Mouse (Mus musculus) intestine, embryonic 15.5 days (tissue): ENCODE results near the gene Ip6k3. TPM values are rescaled to one million over a fixed set of nuclear protein-coding genes. Genes with fewer than 3 reads are reported as not detected.

Experiments used
- ATAC-seq: fragments of 200-750 bp; cut with Nextera tagmentation; 2 replicates; pipeline ENCODE4 v1.8.0; 2017; ENCODE audit warnings: moderate TSS enrichment, moderate library complexity
- H3K27ac ChIP-seq: fragments of 300-500 bp; sonication (generic); 2 replicates; pipeline ENCODE4 v1.5.1; 2015; ENCODE audit warnings: mild to moderate bottlenecking, inconsistent platforms
- H3K27me3 ChIP-seq: fragments of 300-500 bp; sonication (generic); replicated peaks from 2 replicates; pipeline ENCODE4 v1.6.1; 2015; ENCODE audit warnings: inconsistent platforms
- H3K36me3 ChIP-seq: fragments of 300-500 bp; sonication (generic); 2 replicates; pipeline ENCODE4 v1.6.1; 2015; ENCODE audit warnings: inconsistent platforms
- H3K4me1 ChIP-seq: fragments of 300-500 bp; sonication (generic); replicated peaks from 2 replicates; pipeline ENCODE4 v1.6.1; 2015; ENCODE audit warnings: inconsistent platforms
- H3K4me2 ChIP-seq: fragments of 300-500 bp; sonication (generic); replicated peaks from 2 replicates; pipeline ENCODE4 v1.6.1; 2015; ENCODE audit warnings: mild to moderate bottlenecking, inconsistent platforms
- H3K4me3 ChIP-seq: fragments of 300-500 bp; sonication (generic); replicated peaks from 2 replicates; pipeline ENCODE4 v1.5.1; 2015; ENCODE audit warnings: inconsistent platforms
- H3K9ac ChIP-seq: fragments of 300-500 bp; sonication (generic); 2 replicates; pipeline ENCODE4 v1.6.1; 2015; ENCODE audit warnings: inconsistent platforms
- H3K9me3 ChIP-seq: fragments of 300-500 bp; sonication (generic); 2 replicates; pipeline ENCODE4 v1.6.1; 2016; ENCODE audit warnings: inconsistent platforms
- WGBS: fragments of 180-500 bp; shearing (Covaris S2); methylation state at CpG from one replicate; pipeline ENCODE4 v1.1.7; 2015; 5-methylcytosine and 5-hydroxymethylcytosine counted together
- polyA plus RNA-seq: library from polyadenylated mRNA; unstranded; fragments of >200 nt; fragmentation: Nextera tagmentation; extraction: Ambion mirVana; gene quantifications from 2 replicates; pipeline ENCODE4 v1.2.1, GENCODE M21; 2015

Gene Ip6k3
- 0.06 and 0.14 TPM in 2 replicates for polyA plus RNA-seq

- no peak within 1 kb of the TSS for H3K9ac ChIP-seq
- H3K4me1 ChIP-seq = peaks cover 4% of the 10 kb centered on the region; the same call in 1 of the 2 replicates
- no peaks in the 10 kb centered on the region for H3K27me3 ChIP-seq
- H3K9me3 ChIP-seq = no peaks in the 10 kb centered on the region
- WGBS = 48% methylated on average over 4 of the region's 4 CpGs
- ATAC-seq = no peak
- no peak within 1 kb of the TSS for H3K4me2 ChIP-seq
- H3K4me3 ChIP-seq = no peak within 1 kb of the TSS
- no peak within 1 kb of the TSS for H3K27ac ChIP-seq
- no peaks in the 10 kb centered on the region for H3K36me3 ChIP-seq
Observed at GRCm38 (mm10) chr17:27167545-27167944, at the start of gene Ip6k3. Gene Ip6k3, minus strand, starts transcription at chr17:27167795.

- H3K4me3 ChIP-seq = no peak overlapping the region
Observed at GRCm38 (mm10) chr17:27212768-27213525, 45.4 kb upstream of the Ip6k3 start.

GRCm38 (mm10) chr17:27212006-27212405 is 44.4 kb upstream of the Ip6k3 start:
- 34% methylated on average over 6 of the region's 6 CpGs for WGBS

More at GRCm38 (mm10) chr17:27212768-27213525, 45.4 kb upstream of the Ip6k3 start:
- Histone ChIP-seq H3K9me3 (no peaks in the 10 kb centered on the region), H3K27ac (no peak overlapping the region), H3K36me3 (no peaks in the 10 kb centered on the region), H3K27me3 (no peaks in the 10 kb centered on the region), H3K9ac (no peak overlapping the region), H3K4me1 (no peaks in the 10 kb centered on the region; the same call in 1 of the 2 replicates), H3K4me2 (peak overlapping the region; percentile 25)
- WGBS = 11% methylated on average over 11 of the region's 11 CpGs
- ATAC-seq = peak; percentile 82; the same call in 1 of the 2 replicates

GRCm38 (mm10) chr17:27207113-27207707 is 39.6 kb upstream of the Ip6k3 start:
- Histone ChIP-seq H3K4me2 (no peak overlapping the region), H3K36me3 (no peaks in the 10 kb centered on the region), H3K27me3 (no peaks in the 10 kb centered on the region), H3K4me1 (peaks cover 12% of the 10 kb centered on the region), H3K4me3 (no peak overlapping the region), H3K9me3 (no peaks in the 10 kb centered on the region), H3K27ac (no peak overlapping the region), H3K9ac (no peak overlapping the region)
- 16% methylated on average over 11 of the region's 11 CpGs for WGBS
- ATAC-seq = peak; percentile 11; the same call in 1 of the 2 replicates

More at GRCm38 (mm10) chr17:27212006-27212405, 44.4 kb upstream of the Ip6k3 start:
- Histone ChIP-seq H3K9ac (no peak overlapping the region), H3K27me3 (no peaks in the 10 kb centered on the region), H3K4me3 (no peak overlapping the region), H3K36me3 (no peaks in the 10 kb centered on the region), H3K27ac (no peak overlapping the region), H3K9me3 (no peaks in the 10 kb centered on the region), H3K4me1 (peaks cover 4% of the 10 kb centered on the region), H3K4me2 (0 out of 2 replicates have a peak overlapping the region, but pooled peaks have one; percentile 25)
- peak; percentile 26; the same call in 1 of the 2 replicates for ATAC-seq

- Histone ChIP-seq H3K4me1 (peaks cover 25% of the 10 kb centered on the region), H3K4me2 (peak within 1 kb of the TSS; percentile 89), H3K36me3 (peaks cover 12% of the 10 kb centered on the region; the same call in 1 of the 2 replicates), H3K9me3 (no peaks in the 10 kb centered on the region), H3K9ac (peak within 1 kb of the TSS; percentile 98), H3K27me3 (no peaks in the 10 kb centered on the region), H3K27ac (peak within 1 kb of the TSS; percentile 95), H3K4me3 (peak within 1 kb of the TSS; percentile 98)
- 4% methylated on average over 68 of the region's 97 CpGs for WGBS
- peak; percentile 95 for ATAC-seq
Observed at GRCm38 (mm10) chr17:27204075-27204909, 36.7 kb upstream of the Ip6k3 start, which contains the start of gene Lemd2. Gene Lemd2, minus strand, starts transcription at chr17:27204469.

- H3K27me3 ChIP-seq = no peaks in the 10 kb centered on the region
- H3K4me3 ChIP-seq = peak overlapping the region; percentile 98
- ATAC-seq = peak; percentile 62
- H3K9ac ChIP-seq = peak overlapping the region; percentile 98
- H3K9me3 ChIP-seq = no peaks in the 10 kb centered on the region
- peak overlapping the region; percentile 95 for H3K27ac ChIP-seq
- peaks cover 18% of the 10 kb centered on the region for H3K36me3 ChIP-seq
- peaks cover 25% of the 10 kb centered on the region for H3K4me1 ChIP-seq
- H3K4me2 ChIP-seq = peak overlapping the region; percentile 89
- under 1% methylated on average over 72 of the region's 74 CpGs for WGBS
Observed at GRCm38 (mm10) chr17:27203358-27204074, 35.9 kb upstream of the Ip6k3 start.

GRCm38 (mm10) chr17:27202919-27203357 is 35.3 kb upstream of the Ip6k3 start:
- WGBS = 36% methylated on average over 14 of the region's 14 CpGs
- peaks cover 25% of the 10 kb centered on the region for H3K4me1 ChIP-seq
- no peak for ATAC-seq
- no peak overlapping the region; the same call in 1 of the 2 replicates for H3K27ac ChIP-seq
- peak overlapping the region; percentile 89 for H3K4me2 ChIP-seq
- peaks cover 22% of the 10 kb centered on the region for H3K36me3 ChIP-seq
- peak overlapping the region; percentile 98 for H3K9ac ChIP-seq
- peak overlapping the region; percentile 98 for H3K4me3 ChIP-seq
- H3K27me3 ChIP-seq = no peaks in the 10 kb centered on the region
- H3K9me3 ChIP-seq = no peaks in the 10 kb centered on the region

GRCm38 (mm10) chr17:27201981-27202380 is 34.4 kb upstream of the Ip6k3 start:
- H3K36me3 ChIP-seq = peaks cover 32% of the 10 kb centered on the region

GRCm38 (mm10) chr17:27200801-27201200 is 33.2 kb upstream of the Ip6k3 start:
- 31% methylated on average over 11 of the region's 11 CpGs for WGBS
- peaks cover 42% of the 10 kb centered on the region for H3K36me3 ChIP-seq
- H3K4me2 ChIP-seq = no peak overlapping the region
- H3K27me3 ChIP-seq = no peaks in the 10 kb centered on the region
- H3K9ac ChIP-seq = no peak overlapping the region
- peaks cover 18% of the 10 kb centered on the region for H3K4me1 ChIP-seq
- no peak overlapping the region for H3K27ac ChIP-seq
- ATAC-seq = no peak
- no peak overlapping the region for H3K4me3 ChIP-seq
- H3K9me3 ChIP-seq = no peaks in the 10 kb centered on the region

More at GRCm38 (mm10) chr17:27201981-27202380, 34.4 kb upstream of the Ip6k3 start:
- 91% methylated on average over 2 of the region's 2 CpGs for WGBS
- ATAC-seq = no peak
- H3K4me1 ChIP-seq = peaks cover 21% of the 10 kb centered on the region
- no peak overlapping the region for H3K9ac ChIP-seq
- no peak overlapping the region for H3K27ac ChIP-seq
- no peak overlapping the region for H3K4me3 ChIP-seq
- H3K4me2 ChIP-seq = no peak overlapping the region
- no peaks in the 10 kb centered on the region for H3K9me3 ChIP-seq
- H3K27me3 ChIP-seq = no peaks in the 10 kb centered on the region

- ATAC-seq = no peak
- no peak overlapping the region for H3K4me3 ChIP-seq
- H3K27ac ChIP-seq = no peak overlapping the region
- H3K36me3 ChIP-seq = peaks cover 52% of the 10 kb centered on the region
- H3K27me3 ChIP-seq = no peaks in the 10 kb centered on the region
- 71% methylated on average over 7 of the region's 7 CpGs for WGBS
- H3K9me3 ChIP-seq = no peaks in the 10 kb centered on the region
- no peak overlapping the region for H3K4me2 ChIP-seq
- peaks cover 18% of the 10 kb centered on the region for H3K4me1 ChIP-seq
- H3K9ac ChIP-seq = no peak overlapping the region
Observed at GRCm38 (mm10) chr17:27199864-27200263, 32.3 kb upstream of the Ip6k3 start.

- H3K36me3 ChIP-seq = peaks cover 58% of the 10 kb centered on the region
- WGBS = 94% methylated on average over 9 of the region's 9 CpGs
- H3K27ac ChIP-seq = no peak overlapping the region
Observed at GRCm38 (mm10) chr17:27199205-27199604, 31.6 kb upstream of the Ip6k3 start.

More at GRCm38 (mm10) chr17:27199205-27199604, 31.6 kb upstream of the Ip6k3 start:
- H3K27me3 ChIP-seq = no peaks in the 10 kb centered on the region
- peaks cover 18% of the 10 kb centered on the region for H3K4me1 ChIP-seq
- H3K4me3 ChIP-seq = no peak overlapping the region
- no peaks in the 10 kb centered on the region for H3K9me3 ChIP-seq
- H3K4me2 ChIP-seq = no peak overlapping the region
- ATAC-seq = no peak
- H3K9ac ChIP-seq = no peak overlapping the region
